In genomic region chrX:36552055-36552587, GRCm38 (mm10) we compare ENCODE assay signal across 9 mouse cellular contexts. TPM values are rescaled to one million over a fixed set of nuclear protein-coding genes. Genes with fewer than 3 reads are reported as not detected.
DNase-seq lines count a peak whose midpoint lies in the region; ATAC-seq lines count a peak whose summit lies in the region.
"Had no signal": no experiment of that assay in that cellular context is flagged by ENCODE, and none has a peak within 500 bp of the region (broad histone marks: within the 10 kb centered on the region; RNA-seq: fewer than 3 reads in every experiment).

No protein-coding gene starts in this region.

- no peak overlapping the region for H3K27ac ChIP-seq in forebrain, embryonic 12.5 days
- H3K27ac ChIP-seq in lung, embryonic 15.5 days = peak overlapping the region; percentile 87
- H3K27ac ChIP-seq: macrophage had no signal

- peak; percentile 4 for DNase-seq in thymus, postnatal 0 days (ENCODE audit: low spot score)
- DNase-seq in thymus, adult 18-20 months = no peak
- peak; percentile 74 for DNase-seq in heart, postnatal 10 days
- peak; percentile 36 to 58 for DNase-seq in kidney, postnatal 25 days
- DNase-seq in ovary, postnatal 14 days (ENCODE audit: low spot score) = peak; percentile 37

- H3K36me3 ChIP-seq in forebrain, embryonic 12.5 days (replicated peaks) = no peaks in the 10 kb centered on the region
- H3K36me3 ChIP-seq in lung, embryonic 15.5 days = no peaks in the 10 kb centered on the region

- H3K4me1 ChIP-seq in forebrain, embryonic 12.5 days = peaks cover 4% of the 10 kb centered on the region; the same call in 1 of the 2 replicates
- H3K4me1 ChIP-seq in lung, embryonic 15.5 days = no peaks in the 10 kb centered on the region

- H3K27me3 ChIP-seq in forebrain, embryonic 12.5 days = no peaks in the 10 kb centered on the region
- no peaks in the 10 kb centered on the region for H3K27me3 ChIP-seq in lung, embryonic 15.5 days

- H3K9me3 ChIP-seq in forebrain, embryonic 12.5 days = no peaks in the 10 kb centered on the region
- no peaks in the 10 kb centered on the region for H3K9me3 ChIP-seq in lung, embryonic 15.5 days

- no peak overlapping the region for H3K4me3 ChIP-seq in forebrain, embryonic 12.5 days (replicated peaks)
- no peak overlapping the region for H3K4me3 ChIP-seq in lung, embryonic 15.5 days

- no peak overlapping the region for H3K9ac ChIP-seq in forebrain, embryonic 12.5 days
- no peak overlapping the region for H3K9ac ChIP-seq in lung, embryonic 15.5 days

- ATAC-seq in forebrain, embryonic 12.5 days (ENCODE audit: low FRiP score) = peak; percentile 79; the same call in 1 of the 2 replicates
- ATAC-seq in lung, embryonic 15.5 days (ENCODE audit: borderline replicate concordance, extremely low read depth, low FRiP score, low TSS enrichment) = peak; percentile 93
- no peak for ATAC-seq in erythroblast, adult 5-6 weeks (replicated peaks; ENCODE audit: low FRiP score, poor library complexity, severe bottlenecking)

- no peak overlapping the region for H3K4me2 ChIP-seq in forebrain, embryonic 12.5 days
- H3K4me2 ChIP-seq in lung, embryonic 15.5 days = no peak overlapping the region

- intact Hi-C loops in heart, postnatal 10 days (cut with DNase I) = no loop called here

- 12% methylated on average over 5 of the region's 5 CpGs for WGBS in forebrain, embryonic 12.5 days
- WGBS in lung, embryonic 15.5 days = 31% methylated on average over 5 of the region's 5 CpGs

RNA-seq across cellular contexts. Expression of gene Pgrmc1, which starts 45.9 kb away (rescaled TPM):
- polyA plus RNA-seq in thymus, postnatal 0 days (2015; fragmentation: Nextera tagmentation; extraction: Ambion mirVana) = 147 TPM in 2 replicates
- polyA plus RNA-seq in forebrain, embryonic 12.5 days (2016; fragmentation: Nextera tagmentation; extraction: Ambion mirVana) = 414 and 424 TPM in 2 replicates
- total RNA-seq in heart, postnatal 10 days (2021) = 10 to 100 TPM; 39.5 TPM
- 233 and 239 TPM in 2 replicates for polyA plus RNA-seq in lung, embryonic 15.5 days (2015; fragmentation: Nextera tagmentation; extraction: Ambion mirVana)
- total RNA-seq in erythroblast, adult 5-6 weeks (2015; ENCODE audit: low replicate concordance) = 15.0 and 26.3 TPM in 2 replicates
- 8.6 and 12.1 TPM in 2 replicates for total RNA-seq in erythroblast, adult 5-6 weeks (2017; ENCODE audit: low replicate concordance)

Comparison
In these comparisons a context has a peak if more than half of its experiments do, and no peak if none do; other contexts are left out.
1. DNase-seq: peak in thymus, postnatal 0 days (single experiment), heart, postnatal 10 days (2 of 2), kidney, postnatal 25 days (2 of 2) and ovary, postnatal 14 days (single experiment); none in thymus, adult 18-20 months (0 of 2).